Mouse (Mus musculus): Measurements from ENCODE around the gene Maml3.

GRCm38 (mm10) chr3:52006721-52007330 lies 98.0 kb downstream of the Maml3 start:
- no peak for TF ChIP-seq CTCF (IDR thresholded peaks at IDR 0.05; ENCODE audit: control insufficient read depth, insufficient read depth, insufficient read length)
- no peak for TF ChIP-seq MYOD1 (IDR thresholded peaks at IDR 0.05; ENCODE audit: control insufficient read depth, insufficient read length, low read depth)

All from C2C12 (cell line).